Comparison of ENCODE assay signal across 21 mouse cellular contexts in the genomic region with DNA sequence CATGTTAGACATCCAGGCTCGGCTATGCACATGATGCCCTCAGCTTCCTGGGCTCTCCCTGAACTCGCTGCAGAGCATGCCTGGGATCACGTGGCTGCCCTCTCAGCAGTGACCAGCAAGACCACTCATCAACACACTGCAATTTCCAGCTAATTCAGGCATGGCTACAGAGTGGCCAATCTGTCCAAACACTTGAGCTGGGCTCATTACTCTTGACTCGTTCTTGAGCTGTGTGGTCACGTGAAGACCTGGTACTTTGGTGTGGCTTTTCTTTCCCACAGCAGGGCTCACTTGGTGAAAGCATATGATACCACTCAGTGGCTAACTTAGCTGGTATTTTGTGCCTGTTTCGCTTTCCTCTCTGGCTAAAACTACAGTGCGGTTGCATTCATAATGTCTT.
DNase-seq lines count a peak whose midpoint lies in the region; ATAC-seq and TF ChIP-seq lines count a peak whose summit lies in the region.
"Had no signal": no experiment of that assay in that cellular context is flagged by ENCODE, and none has a peak within 500 bp of the region (broad histone marks: within the 10 kb centered on the region; RNA-seq: fewer than 3 reads in every experiment).

No protein-coding gene starts in this region.

- H3K9ac ChIP-seq in midbrain, embryonic 11.5 days (ENCODE audit: low read length): no peak overlapping the region
- H3K9ac ChIP-seq: embryonic facial prominence, embryonic 12.5 days; forebrain, embryonic 13.5 days; forebrain, embryonic 15.5 days had no signal

- 70% methylated on average over 7 of the region's 7 CpGs for WGBS in lung, adult 2 months
- WGBS in midbrain, embryonic 11.5 days: 88% methylated on average over 7 of the region's 7 CpGs
- 93% methylated on average over 7 of the region's 7 CpGs for WGBS in midbrain, embryonic 10.5 days

- H3K4me2 ChIP-seq in midbrain, embryonic 11.5 days: no peak overlapping the region
- H3K4me2 ChIP-seq: embryonic facial prominence, embryonic 12.5 days; forebrain, embryonic 13.5 days; forebrain, embryonic 15.5 days had no signal

- H3K36me3 ChIP-seq in midbrain, embryonic 11.5 days (ENCODE audit: control insufficient read depth, insufficient read depth, low read length): no peaks in the 10 kb centered on the region
- no peaks in the 10 kb centered on the region for H3K36me3 ChIP-seq in midbrain, embryonic 10.5 days
- H3K36me3 ChIP-seq: embryonic facial prominence, embryonic 10.5 days; embryonic facial prominence, embryonic 12.5 days; forebrain, embryonic 15.5 days; G1E had no signal

- no peak overlapping the region for H3K27ac ChIP-seq in midbrain, embryonic 11.5 days (ENCODE audit: low read depth, low read length)
- no peak overlapping the region for H3K27ac ChIP-seq in midbrain, embryonic 10.5 days (replicated peaks)
- H3K27ac ChIP-seq: embryonic facial prominence, embryonic 10.5 days; embryonic facial prominence, embryonic 12.5 days; forebrain, embryonic 13.5 days; forebrain, embryonic 15.5 days had no signal

- no peak for ATAC-seq in midbrain, embryonic 11.5 days (ENCODE audit: low FRiP score)
- ATAC-seq: activated CD4-positive, CD25-positive, alpha-beta regulatory T cell, adult 4 months; forebrain, embryonic 13.5 days; forebrain, embryonic 15.5 days; Patski had no signal

- no peaks in the 10 kb centered on the region for H3K9me3 ChIP-seq in midbrain, embryonic 11.5 days (ENCODE audit: control insufficient read depth, low read length)
- no peaks in the 10 kb centered on the region for H3K9me3 ChIP-seq in midbrain, embryonic 10.5 days (replicated peaks)
- H3K9me3 ChIP-seq: embryonic facial prominence, embryonic 10.5 days; embryonic facial prominence, embryonic 12.5 days; forebrain, embryonic 13.5 days; forebrain, embryonic 15.5 days; G1E had no signal

- H3K4me1 ChIP-seq in lung, adult 2 months (ENCODE audit: control insufficient read depth, insufficient read depth, low read length): no peaks in the 10 kb centered on the region
- no peaks in the 10 kb centered on the region; the same call in 1 of the 2 replicates for H3K4me1 ChIP-seq in midbrain, embryonic 11.5 days (ENCODE audit: control insufficient read depth, insufficient read depth, low read length)
- peaks cover 10% of the 10 kb centered on the region for H3K4me1 ChIP-seq in midbrain, embryonic 10.5 days

- no peak for TF ChIP-seq CTCF in lung, adult 2 months (IDR thresholded peaks at IDR 0.05; ENCODE audit: insufficient read depth, low read length)

- peak; percentile 11 to 38 for DNase-seq in lung, adult 18-20 months
- no peak for DNase-seq in lung, postnatal 14 days
- peak; percentile 16 for DNase-seq in lung, postnatal 25 days (ENCODE audit: low spot score)
- DNase-seq in lung, adult 2 months: no peak
- peak; percentile 49 for DNase-seq in midbrain, embryonic 11.5 days (ENCODE audit: low spot score, missing footprints)
- no peak for DNase-seq in midbrain, embryonic 10.5 days (ENCODE audit: low spot score)
- DNase-seq in lung, postnatal 36 days: peak; percentile 39
- no peak for DNase-seq in retina, embryonic 14.5 days (ENCODE audit: low spot score)
- DNase-seq: adrenal gland, adult 8-10 months; cerebellum, adult 11-12 months; cerebellum, adult 2 months; cerebellum, adult 9-10 months; cerebellum, postnatal 10 days; cerebellum, postnatal 25 days had no signal

- TF ChIP-seq POLR2A in lung, adult 2 months (IDR thresholded peaks at IDR 0.05; ENCODE audit: borderline replicate concordance, extremely low read depth, low read depth, low read length): no peak

- H3K4me3 ChIP-seq in lung, adult 2 months (replicated peaks; ENCODE audit: extremely low read depth, low read depth, low read length): no peak overlapping the region
- H3K4me3 ChIP-seq in midbrain, embryonic 11.5 days (ENCODE audit: low read depth, low read length): no peak overlapping the region
- no peak overlapping the region for H3K4me3 ChIP-seq in midbrain, embryonic 10.5 days
- H3K4me3 ChIP-seq: embryonic facial prominence, embryonic 10.5 days; embryonic facial prominence, embryonic 12.5 days; forebrain, embryonic 13.5 days; forebrain, embryonic 15.5 days had no signal

- H3K27me3 ChIP-seq in midbrain, embryonic 11.5 days (ENCODE audit: control insufficient read depth, insufficient read depth, low read length): peaks cover 4% of the 10 kb centered on the region; the same call in 1 of the 2 replicates
- H3K27me3 ChIP-seq in midbrain, embryonic 10.5 days (ENCODE audit: low read depth, poor library complexity, severe bottlenecking): peaks cover 51% of the 10 kb centered on the region
- H3K27me3 ChIP-seq: embryonic facial prominence, embryonic 12.5 days; Patski had no signal

Comparison
In these comparisons a context has a peak if more than half of its experiments do, and no peak if none do; other contexts are left out.
1. DNase-seq: peak in lung, adult 18-20 months (2 of 2), lung, postnatal 25 days (single experiment), midbrain, embryonic 11.5 days (single experiment) and lung, postnatal 36 days (single experiment); none in lung, postnatal 14 days (single experiment), lung, adult 2 months (single experiment), midbrain, embryonic 10.5 days (single experiment) and retina, embryonic 14.5 days (single experiment).